Mouse (Mus musculus) neutrophil, adult 5-6 weeks (primary cell): ENCODE results near the gene Frs3. TPM values are rescaled to one million over a fixed set of nuclear protein-coding genes. Genes with fewer than 3 reads are reported as not detected.

Experiments used
- ATAC-seq: fragments of 151-379, 151-347 bp; 2 replicates; pipeline ENCODE4 v1.8.0; 2017; ENCODE audit warnings: mild to moderate bottlenecking, moderate TSS enrichment; ENCODE audit not compliant: insufficient number of reproducible peaks, poor library complexity, low FRiP score, severe bottlenecking; ENCODE audit errors: extremely low read depth
- total RNA-seq: library from RNA; stranded (forward); fragments of 200-1000 nt; gene quantifications from 2 replicates; pipeline ENCODE4 v1.2.3, GENCODE M21; 2017

The Frs3 gene
- total RNA-seq, 1 experiment from 2014 or later: 1.2 TPM

GRCm38 (mm10) chr17:47687409-47688343, 1.2 kb upstream of the Frs3 start:
- ATAC-seq: peak; percentile 91

- ATAC-seq: no peak
Measured at GRCm38 (mm10) chr17:47688344-47688607, 554 bp upstream of the Frs3 start, which contains the start of gene Tomm6. Gene Tomm6, minus strand, starts transcription at chr17:47688386.

GRCm38 (mm10) chr17:47689894-47690293, 1.1 kb downstream of the Frs3 start:
- ATAC-seq: no peak

- ATAC-seq: no peak
Measured at GRCm38 (mm10) chr17:47691650-47692049, 2.8 kb downstream of the Frs3 start.

- ATAC-seq: no peak
Measured at GRCm38 (mm10) chr17:47693671-47694441, 5.0 kb downstream of the Frs3 start.

- ATAC-seq: no peak
Measured at GRCm38 (mm10) chr17:47694442-47694502, 5.4 kb downstream of the Frs3 start, which contains the start of gene Gm21981. Gene Gm21981, minus strand, starts transcription at chr17:47694455.

- ATAC-seq: peak; percentile 87
Measured at GRCm38 (mm10) chr17:47694503-47695336, 5.9 kb downstream of the Frs3 start, which contains the start of gene Prickle4. Gene Prickle4, minus strand, starts transcription at chr17:47694736.

GRCm38 (mm10) chr17:47695337-47695710, 6.5 kb downstream of the Frs3 start:
- ATAC-seq: no peak

GRCm38 (mm10) chr17:47698156-47698555, 9.3 kb downstream of the Frs3 start:
- no peak for ATAC-seq

- no peak for ATAC-seq
Measured at GRCm38 (mm10) chr17:47699055-47699454, 10.2 kb downstream of the Frs3 start.

GRCm38 (mm10) chr17:47701793-47702192, 13.0 kb downstream of the Frs3 start:
- ATAC-seq: no peak

- no peak for ATAC-seq
Measured at GRCm38 (mm10) chr17:47702548-47703345, 13.9 kb downstream of the Frs3 start.

GRCm38 (mm10) chr17:47703556-47703955, 14.7 kb downstream of the Frs3 start:
- ATAC-seq: no peak

GRCm38 (mm10) chr17:47704692-47705091, 15.9 kb downstream of the Frs3 start:
- no peak for ATAC-seq

- ATAC-seq: no peak
Measured at GRCm38 (mm10) chr17:47706196-47706595, 17.4 kb downstream of the Frs3 start.

- ATAC-seq: no peak
Measured at GRCm38 (mm10) chr17:47707961-47708360, 19.1 kb downstream of the Frs3 start.

GRCm38 (mm10) chr17:47708972-47709371, 20.1 kb downstream of the Frs3 start:
- no peak for ATAC-seq

GRCm38 (mm10) chr17:47710036-47710435, 21.2 kb downstream of the Frs3 start:
- no peak for ATAC-seq

- no peak for ATAC-seq
Measured at GRCm38 (mm10) chr17:47711883-47712282, 23.1 kb downstream of the Frs3 start.
